Comparison of ENCODE assay signal across 23 mouse cellular contexts in the genomic region with DNA sequence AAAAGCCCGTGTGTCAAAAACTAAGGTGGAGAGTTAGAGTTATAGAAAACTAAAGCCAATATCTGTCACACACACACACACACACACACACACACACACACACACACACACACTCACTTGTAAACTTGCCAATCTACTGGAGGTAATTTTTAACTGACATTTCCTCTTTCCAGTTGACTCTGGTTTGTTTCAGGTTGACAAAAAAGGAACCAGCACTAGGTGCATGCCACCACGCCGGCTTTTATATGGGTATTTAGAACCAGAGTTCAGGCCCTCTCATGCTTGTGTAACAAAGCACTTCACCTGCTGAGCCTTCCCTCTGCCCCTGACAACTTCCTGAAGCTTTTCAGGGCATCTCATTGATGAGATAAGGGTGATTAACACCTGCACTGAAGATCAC.
DNase-seq lines count a peak whose midpoint lies in the region; ATAC-seq and TF ChIP-seq lines count a peak whose summit lies in the region.
"Had no signal": no experiment of that assay in that cellular context is flagged by ENCODE, and none has a peak within 500 bp of the region (broad histone marks: within the 10 kb centered on the region; RNA-seq: fewer than 3 reads in every experiment).

No protein-coding gene starts in this region.

- H3K4me2 ChIP-seq in kidney, embryonic 15.5 days = no peak overlapping the region
- H3K4me2 ChIP-seq in liver, postnatal 0 days (ENCODE audit: low read depth, low read length) = no peak overlapping the region
- H3K4me2 ChIP-seq: embryonic facial prominence, embryonic 13.5 days; forebrain, embryonic 12.5 days; hindbrain, embryonic 14.5 days had no signal

- H3K4me1 ChIP-seq in kidney, embryonic 15.5 days = peaks cover 9% of the 10 kb centered on the region
- no peaks in the 10 kb centered on the region for H3K4me1 ChIP-seq in liver, adult 2 months (ENCODE audit: control insufficient read depth, insufficient read depth, low read length)
- no peaks in the 10 kb centered on the region for H3K4me1 ChIP-seq in liver, postnatal 0 days (ENCODE audit: insufficient read depth)

- no peaks in the 10 kb centered on the region for H3K9me3 ChIP-seq in kidney, embryonic 15.5 days (replicated peaks)
- no peaks in the 10 kb centered on the region for H3K9me3 ChIP-seq in liver, postnatal 0 days (ENCODE audit: low read length)
- H3K9me3 ChIP-seq: embryonic facial prominence, embryonic 13.5 days; forebrain, embryonic 12.5 days; G1E; heart, embryonic 10.5 days; hindbrain, embryonic 10.5 days had no signal

- no peaks in the 10 kb centered on the region for H3K79me2 ChIP-seq in liver, adult 2 months (ENCODE audit: control insufficient read depth, insufficient read depth, low read length)

- no peak overlapping the region for H3K4me3 ChIP-seq in kidney, embryonic 15.5 days (replicated peaks)
- no peak overlapping the region for H3K4me3 ChIP-seq in liver, adult 2 months (ENCODE audit: insufficient read depth, low read depth, low read length)
- no peak overlapping the region for H3K4me3 ChIP-seq in liver, postnatal 0 days (ENCODE audit: low read depth, low read length)
- H3K4me3 ChIP-seq: embryonic facial prominence, embryonic 13.5 days; forebrain, embryonic 12.5 days; gastrocnemius, adult 2 months; heart, embryonic 10.5 days; hindbrain, embryonic 10.5 days had no signal

- TF ChIP-seq POLR2A in liver, adult 2 months (IDR thresholded peaks at IDR 0.05; ENCODE audit: extremely low read depth, insufficient read depth, low read length) = no peak

- peak; percentile 17 for DNase-seq in kidney, adult 8-10 months
- DNase-seq in liver, adult 2 months (ENCODE audit: extremely low read depth, low read depth, low spot score) = peak; percentile 37
- no peak for DNase-seq in liver, postnatal 0 days
- no peak for DNase-seq in spleen, postnatal 36 days (ENCODE audit: low spot score in 2 of 2)
- DNase-seq: adrenal gland, postnatal 10 days; cerebellum, adult 11-12 months; cerebellum, adult 9-10 months; cerebellum, postnatal 25 days; forebrain, postnatal 0 days; gastrocnemius, adult 2 months; gastrocnemius, postnatal 36 days; heart, adult 18-20 months; heart, postnatal 14 days had no signal

- no peak overlapping the region for H3K9ac ChIP-seq in kidney, embryonic 15.5 days
- H3K9ac ChIP-seq in liver, adult 2 months (ENCODE audit: low read depth, low read length) = no peak overlapping the region
- H3K9ac ChIP-seq in liver, postnatal 0 days (replicated peaks) = no peak overlapping the region
- H3K9ac ChIP-seq: embryonic facial prominence, embryonic 13.5 days; forebrain, embryonic 12.5 days; forebrain, postnatal 0 days; hindbrain, embryonic 14.5 days had no signal

- WGBS in kidney, embryonic 15.5 days = 61% methylated on average over 3 of the region's 3 CpGs
- 12% methylated on average over 3 of the region's 3 CpGs for WGBS in liver, adult 2 months
- 17% methylated on average over 3 of the region's 3 CpGs for WGBS in liver, postnatal 0 days (ENCODE audit: insufficient replicate concordance)

- TF ChIP-seq EP300 in liver, postnatal 0 days (IDR thresholded peaks at IDR 0.05; ENCODE audit: low read depth) = no peak

- no peak overlapping the region for H3K27ac ChIP-seq in kidney, embryonic 15.5 days
- H3K27ac ChIP-seq in liver, adult 2 months (replicated peaks; ENCODE audit: insufficient read depth, low read depth, low read length) = no peak overlapping the region
- no peak overlapping the region for H3K27ac ChIP-seq in liver, postnatal 0 days (ENCODE audit: low read depth)
- H3K27ac ChIP-seq: embryonic facial prominence, embryonic 13.5 days; forebrain, embryonic 12.5 days; gastrocnemius, adult 2 months; heart, embryonic 10.5 days; hindbrain, embryonic 10.5 days; hindbrain, embryonic 14.5 days had no signal

- no peak for ATAC-seq in kidney, embryonic 15.5 days (replicated peaks; ENCODE audit: low FRiP score)
- ATAC-seq in liver, postnatal 0 days = no peak
- peak; percentile 70 to 80 for ATAC-seq in hematopoietic stem cell, adult 5-6 weeks (replicated peaks in 1 of 2; ENCODE audit: insufficient read depth in 1 of 2, low FRiP score in 2 of 2, low TSS enrichment in 1 of 2, low read depth in 1 of 2, poor library complexity in 2 of 2, severe bottlenecking in 2 of 2)
- peak; percentile 70 for ATAC-seq in megakaryocyte progenitor cell, adult 5-6 weeks (replicated peaks; ENCODE audit: poor library complexity)
- ATAC-seq in monocyte, adult 5-6 weeks (replicated peaks; ENCODE audit: insufficient number of reproducible peaks, low FRiP score, low TSS enrichment, poor library complexity, severe bottlenecking) = no peak
- ATAC-seq: forebrain, postnatal 0 days had no signal

- no peak for TF ChIP-seq CTCF in liver, adult 2 months (IDR thresholded peaks at IDR 0.05; ENCODE audit: low read depth, low read length)
- no peak for TF ChIP-seq CTCF in liver, postnatal 0 days (IDR thresholded peaks at IDR 0.05; ENCODE audit: low read depth)

- no peaks in the 10 kb centered on the region for H3K36me3 ChIP-seq in kidney, embryonic 15.5 days
- H3K36me3 ChIP-seq in liver, adult 2 months (ENCODE audit: control insufficient read depth, insufficient read depth, low read length) = no peaks in the 10 kb centered on the region
- H3K36me3 ChIP-seq in liver, postnatal 0 days (replicated peaks; ENCODE audit: insufficient read depth, low read length) = no peaks in the 10 kb centered on the region
- H3K36me3 ChIP-seq: embryonic facial prominence, embryonic 13.5 days; forebrain, embryonic 12.5 days; G1E; heart, embryonic 10.5 days; hindbrain, embryonic 10.5 days had no signal

- H3K27me3 ChIP-seq in kidney, embryonic 15.5 days = no peaks in the 10 kb centered on the region
- no peaks in the 10 kb centered on the region for H3K27me3 ChIP-seq in liver, adult 2 months (ENCODE audit: control insufficient read depth, insufficient read depth, low read length)
- no peaks in the 10 kb centered on the region for H3K27me3 ChIP-seq in liver, postnatal 0 days (ENCODE audit: insufficient read depth, low read length)

Comparison
In these comparisons a context has a peak if more than half of its experiments do, and no peak if none do; other contexts are left out.
1. DNase-seq: peak in kidney, adult 8-10 months (2 of 2) and liver, adult 2 months (single experiment); none in liver, postnatal 0 days (single experiment) and spleen, postnatal 36 days (0 of 2).
2. ATAC-seq: peak in hematopoietic stem cell, adult 5-6 weeks (2 of 2) and megakaryocyte progenitor cell, adult 5-6 weeks (single experiment); none in kidney, embryonic 15.5 days (single experiment), liver, postnatal 0 days (single experiment) and monocyte, adult 5-6 weeks (single experiment).